20 mouse cellular contexts compared by ENCODE assay signal in genomic region chr11:68352236-68352635, GRCm38 (mm10). TPM values are rescaled to one million over a fixed set of nuclear protein-coding genes. Genes with fewer than 3 reads are reported as not detected.
DNase-seq lines count a peak whose midpoint lies in the region; ATAC-seq and TF ChIP-seq lines count a peak whose summit lies in the region.
"Had no signal": no experiment of that assay in that cellular context is flagged by ENCODE, and none has a peak within 500 bp of the region (broad histone marks: within the 10 kb centered on the region; RNA-seq: fewer than 3 reads in every experiment).

No protein-coding gene starts in this region.

- peak overlapping the region; percentile 39 for H3K27ac ChIP-seq in heart, embryonic 13.5 days (replicated peaks)
- no peak overlapping the region for H3K27ac ChIP-seq in heart, postnatal 0 days (ENCODE audit: low read depth)
- H3K27ac ChIP-seq: embryonic facial prominence, embryonic 12.5 days; forebrain, embryonic 15.5 days; hindbrain, embryonic 15.5 days had no signal

- H3K4me1 ChIP-seq in heart, embryonic 13.5 days: peaks cover 15% of the 10 kb centered on the region
- H3K4me1 ChIP-seq in heart, postnatal 0 days (ENCODE audit: control insufficient read depth, insufficient read depth): peaks cover 14% of the 10 kb centered on the region
- H3K4me1 ChIP-seq: embryonic facial prominence, embryonic 12.5 days had no signal

- no peak overlapping the region for H3K9ac ChIP-seq in heart, embryonic 13.5 days
- no peak overlapping the region for H3K9ac ChIP-seq in heart, postnatal 0 days (replicated peaks; ENCODE audit: low read depth, low read length)
- H3K9ac ChIP-seq: embryonic facial prominence, embryonic 12.5 days; forebrain, embryonic 15.5 days; hindbrain, embryonic 15.5 days had no signal

- intact Hi-C loops in heart, postnatal 36 days (cut with DNase I): no loop called here

- no peaks in the 10 kb centered on the region for H3K9me3 ChIP-seq in heart, embryonic 13.5 days
- H3K9me3 ChIP-seq in heart, postnatal 0 days (replicated peaks; ENCODE audit: control insufficient read depth, low read length): no peaks in the 10 kb centered on the region
- H3K9me3 ChIP-seq: embryonic facial prominence, embryonic 12.5 days; G1E; hindbrain, embryonic 15.5 days had no signal

- H3K4me2 ChIP-seq in heart, embryonic 13.5 days: no peak overlapping the region
- no peak overlapping the region for H3K4me2 ChIP-seq in heart, postnatal 0 days (ENCODE audit: low read depth, low read length)
- H3K4me2 ChIP-seq: embryonic facial prominence, embryonic 12.5 days; forebrain, embryonic 15.5 days; heart, embryonic 11.5 days; hindbrain, embryonic 15.5 days had no signal

- H3K4me3 ChIP-seq in heart, embryonic 13.5 days: no peak overlapping the region
- no peak overlapping the region for H3K4me3 ChIP-seq in heart, postnatal 0 days (ENCODE audit: low read depth, low read length)
- H3K4me3 ChIP-seq: embryonic facial prominence, embryonic 12.5 days; forebrain, embryonic 15.5 days; hindbrain, embryonic 15.5 days had no signal

- WGBS in heart, embryonic 13.5 days: 26% methylated on average over 6 of the region's 6 CpGs
- 27% methylated on average over 6 of the region's 6 CpGs for WGBS in heart, postnatal 0 days

- H3K27me3 ChIP-seq in heart, embryonic 13.5 days (replicated peaks): no peaks in the 10 kb centered on the region
- H3K27me3 ChIP-seq in heart, postnatal 0 days (ENCODE audit: control insufficient read depth, insufficient read depth, low read length): no peaks in the 10 kb centered on the region
- H3K27me3 ChIP-seq: embryonic facial prominence, embryonic 12.5 days; forebrain, embryonic 15.5 days; hindbrain, embryonic 15.5 days had no signal

- 0 out of 2 replicates have a peak, but pooled peaks have one; percentile 14 for ATAC-seq in heart, embryonic 13.5 days (ENCODE audit: extremely low read depth, insufficient number of reproducible peaks, low FRiP score, low TSS enrichment)
- ATAC-seq in heart, postnatal 0 days (ENCODE audit: insufficient read depth, low read depth): peak; percentile 79
- ATAC-seq: forebrain, embryonic 15.5 days; intestine, embryonic 16.5 days had no signal

- DNase-seq in heart, adult 18-20 months: no peak
- peak; percentile 32 for DNase-seq in heart, postnatal 0 days (ENCODE audit: low spot score)
- DNase-seq in heart, postnatal 36 days: no peak
- peak; percentile 11 for DNase-seq in retina, postnatal 1 day
- no peak for DNase-seq in retina, embryonic 14.5 days (ENCODE audit: low spot score)
- peak; percentile 71 for DNase-seq in ZHBTc4 (ENCODE audit: low read depth, low spot score)
- DNase-seq in urinary bladder, postnatal 36 days (ENCODE audit: low spot score in 2 of 2): no peak
- DNase-seq: adrenal gland, adult 2 months; adrenal gland, postnatal 25 days; cerebellum, adult 8-10 months; cerebellum, postnatal 14 days; gastrocnemius, postnatal 36 days; kidney, adult 2 months had no signal

- TF ChIP-seq CTCF in heart, postnatal 0 days (IDR thresholded peaks at IDR 0.05; ENCODE audit: low read depth): no peak

- no peaks in the 10 kb centered on the region for H3K36me3 ChIP-seq in heart, embryonic 13.5 days
- no peaks in the 10 kb centered on the region for H3K36me3 ChIP-seq in heart, postnatal 0 days (replicated peaks; ENCODE audit: control insufficient read depth, insufficient read depth, low read length)
- H3K36me3 ChIP-seq: embryonic facial prominence, embryonic 12.5 days; forebrain, embryonic 15.5 days; G1E; hindbrain, embryonic 15.5 days had no signal

- no peak for TF ChIP-seq EP300 in heart, postnatal 0 days (IDR thresholded peaks at IDR 0.05; ENCODE audit: low read depth)

RNA-seq across cellular contexts. Expression of gene Ntn1, which starts 48.4 kb away (rescaled TPM):
- polyA plus RNA-seq in heart, embryonic 13.5 days (2015; fragmentation: Nextera tagmentation; extraction: Ambion mirVana): 19.2 and 19.3 TPM in 2 replicates
- 10 to 100 TPM; 72.7 to 76.0 TPM for total RNA-seq in heart, adult 18-20 months (2021)
- total RNA-seq in heart, postnatal 0 days (2014; rRNA removed; ENCODE audit: low replicate concordance): 117 and 136 TPM in 2 replicates
- 21.3 and 24.8 TPM in 2 replicates for polyA plus RNA-seq in heart, postnatal 0 days (2015; fragmentation: Nextera tagmentation; extraction: Ambion mirVana)
- total RNA-seq in heart, postnatal 36 days (2021): 10 to 100 TPM; 55.4 to 61.8 TPM
- polyA plus RNA-seq: G1E had no signal

Comparison
In these comparisons a context has a peak if more than half of its experiments do, and no peak if none do; other contexts are left out.
1. DNase-seq: peak in heart, postnatal 0 days (single experiment), retina, postnatal 1 day (single experiment) and ZHBTc4 (single experiment); none in heart, adult 18-20 months (0 of 2), heart, postnatal 36 days (0 of 2), retina, embryonic 14.5 days (single experiment) and urinary bladder, postnatal 36 days (0 of 2).